Comparison of ENCODE assay signal across 19 mouse cellular contexts in the genomic region with DNA sequence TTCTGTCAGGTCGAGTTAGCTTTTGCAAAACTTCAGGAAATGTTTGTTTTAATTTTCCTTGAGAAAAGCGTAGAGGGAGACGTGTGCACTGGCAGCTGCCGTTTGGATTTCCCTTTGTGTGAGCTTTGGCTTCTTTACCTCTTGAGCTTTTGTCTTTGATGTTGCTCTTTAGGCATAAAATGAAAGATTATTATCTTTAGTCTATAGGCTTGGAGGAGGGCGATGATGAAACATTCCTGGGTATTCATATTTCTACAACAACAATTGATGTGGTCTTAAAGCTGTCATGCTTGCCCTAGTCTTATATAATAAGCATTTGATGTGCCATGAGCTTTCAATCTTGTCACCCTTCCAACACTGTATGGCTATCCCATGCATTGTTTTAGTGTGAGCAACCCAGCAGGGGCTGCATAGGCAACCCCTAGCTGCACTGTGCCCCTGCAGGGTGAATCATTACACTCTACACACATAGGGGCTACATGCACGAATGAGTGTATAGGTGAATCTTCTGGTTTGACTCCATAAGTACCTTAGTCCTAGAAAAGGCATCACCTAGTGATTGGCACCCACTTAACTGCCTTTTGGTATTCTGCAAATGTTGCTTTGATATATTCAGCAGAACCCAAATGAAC.
DNase-seq lines count a peak whose midpoint lies in the region; ATAC-seq lines count a peak whose summit lies in the region.
"Had no signal": no experiment of that assay in that cellular context is flagged by ENCODE, and none has a peak within 500 bp of the region (broad histone marks: within the 10 kb centered on the region; RNA-seq: fewer than 3 reads in every experiment).

No protein-coding gene starts in this region.

- H3K36me3 ChIP-seq in kidney, embryonic 14.5 days (ENCODE audit: control insufficient read depth, insufficient read depth, low read length), result no peaks in the 10 kb centered on the region
- no peaks in the 10 kb centered on the region for H3K36me3 ChIP-seq in midbrain, embryonic 11.5 days (ENCODE audit: control insufficient read depth, insufficient read depth, low read length)
- no peaks in the 10 kb centered on the region for H3K36me3 ChIP-seq in midbrain, embryonic 10.5 days
- no peaks in the 10 kb centered on the region for H3K36me3 ChIP-seq in embryonic facial prominence, embryonic 15.5 days
- H3K36me3 ChIP-seq: embryonic facial prominence, embryonic 12.5 days; heart, embryonic 12.5 days; hindbrain, embryonic 10.5 days had no signal

- no peak overlapping the region for H3K4me2 ChIP-seq in kidney, embryonic 14.5 days (replicated peaks; ENCODE audit: low read depth, low read length)
- no peak overlapping the region for H3K4me2 ChIP-seq in midbrain, embryonic 11.5 days
- no peak overlapping the region for H3K4me2 ChIP-seq in embryonic facial prominence, embryonic 15.5 days (replicated peaks)
- H3K4me2 ChIP-seq: embryonic facial prominence, embryonic 12.5 days; heart, embryonic 12.5 days; hindbrain, embryonic 14.5 days had no signal

- WGBS in kidney, embryonic 14.5 days, result 28% methylated on average over 6 of the region's 6 CpGs
- WGBS in midbrain, embryonic 11.5 days, result 55% methylated on average over 6 of the region's 6 CpGs
- 70% methylated on average over 6 of the region's 6 CpGs for WGBS in midbrain, embryonic 10.5 days
- WGBS in embryonic facial prominence, embryonic 15.5 days, result 22% methylated on average over 6 of the region's 6 CpGs

- H3K9me3 ChIP-seq in kidney, embryonic 14.5 days (ENCODE audit: control insufficient read depth, low read length), result no peaks in the 10 kb centered on the region
- H3K9me3 ChIP-seq in midbrain, embryonic 11.5 days (ENCODE audit: control insufficient read depth, low read length), result no peaks in the 10 kb centered on the region
- H3K9me3 ChIP-seq in midbrain, embryonic 10.5 days (replicated peaks), result no peaks in the 10 kb centered on the region
- H3K9me3 ChIP-seq in embryonic facial prominence, embryonic 15.5 days (replicated peaks), result no peaks in the 10 kb centered on the region
- H3K9me3 ChIP-seq: embryonic facial prominence, embryonic 12.5 days; heart, embryonic 12.5 days; hindbrain, embryonic 10.5 days had no signal

- peaks cover 19% of the 10 kb centered on the region; the same call in 1 of the 2 replicates for H3K4me1 ChIP-seq in kidney, embryonic 14.5 days (ENCODE audit: control insufficient read depth, insufficient read depth, low read length)
- no peaks in the 10 kb centered on the region for H3K4me1 ChIP-seq in midbrain, embryonic 11.5 days (ENCODE audit: control insufficient read depth, insufficient read depth, low read length)
- H3K4me1 ChIP-seq in midbrain, embryonic 10.5 days, result no peaks in the 10 kb centered on the region
- H3K4me1 ChIP-seq in embryonic facial prominence, embryonic 15.5 days, result peaks cover 25% of the 10 kb centered on the region

- peak; percentile 56 for ATAC-seq in kidney, embryonic 14.5 days (ENCODE audit: low FRiP score, low TSS enrichment)
- ATAC-seq in midbrain, embryonic 11.5 days (ENCODE audit: low FRiP score), result no peak
- peak; percentile 51; the same call in 1 of the 2 replicates for ATAC-seq in embryonic facial prominence, embryonic 15.5 days (ENCODE audit: insufficient number of reproducible peaks, low FRiP score, low TSS enrichment, low read depth)
- ATAC-seq: forebrain, postnatal 0 days had no signal

- DNase-seq in kidney, postnatal 25 days, result no peak
- DNase-seq in midbrain, embryonic 11.5 days (ENCODE audit: low spot score, missing footprints), result peak; percentile 44
- DNase-seq in midbrain, embryonic 10.5 days (ENCODE audit: low spot score), result no peak
- no peak for DNase-seq in cerebellum, adult 11-12 months
- DNase-seq: adrenal gland, adult 2 months; adrenal gland, postnatal 36 days; cerebellum, adult 8-10 months; cerebellum, postnatal 14 days; embryo, embryonic 11 days; forebrain, postnatal 0 days; gastrocnemius, postnatal 14 days had no signal

- no peak overlapping the region for H3K27ac ChIP-seq in kidney, embryonic 14.5 days (ENCODE audit: low read depth, low read length)
- H3K27ac ChIP-seq in midbrain, embryonic 11.5 days (ENCODE audit: low read depth, low read length), result no peak overlapping the region
- H3K27ac ChIP-seq in midbrain, embryonic 10.5 days (replicated peaks), result no peak overlapping the region
- no peak overlapping the region for H3K27ac ChIP-seq in embryonic facial prominence, embryonic 15.5 days (replicated peaks)
- H3K27ac ChIP-seq: hindbrain, embryonic 10.5 days; hindbrain, embryonic 14.5 days had no signal

- H3K27me3 ChIP-seq in kidney, embryonic 14.5 days (ENCODE audit: control insufficient read depth, insufficient read depth, low read length), result no peaks in the 10 kb centered on the region
- H3K27me3 ChIP-seq in midbrain, embryonic 11.5 days (ENCODE audit: control insufficient read depth, insufficient read depth, low read length), result no peaks in the 10 kb centered on the region
- H3K27me3 ChIP-seq in midbrain, embryonic 10.5 days (ENCODE audit: low read depth, poor library complexity, severe bottlenecking), result no peaks in the 10 kb centered on the region
- H3K27me3 ChIP-seq in embryonic facial prominence, embryonic 15.5 days, result no peaks in the 10 kb centered on the region
- H3K27me3 ChIP-seq: CH12.LX; embryonic facial prominence, embryonic 12.5 days; heart, embryonic 12.5 days had no signal

- no peak overlapping the region for H3K9ac ChIP-seq in kidney, embryonic 14.5 days (ENCODE audit: low read depth, low read length)
- H3K9ac ChIP-seq in midbrain, embryonic 11.5 days (ENCODE audit: low read length), result no peak overlapping the region
- no peak overlapping the region for H3K9ac ChIP-seq in embryonic facial prominence, embryonic 15.5 days
- H3K9ac ChIP-seq: embryonic facial prominence, embryonic 12.5 days; forebrain, postnatal 0 days; heart, embryonic 12.5 days; hindbrain, embryonic 14.5 days had no signal

- no peak overlapping the region for H3K4me3 ChIP-seq in kidney, embryonic 14.5 days (ENCODE audit: low read length)
- H3K4me3 ChIP-seq in midbrain, embryonic 11.5 days (ENCODE audit: low read depth, low read length), result no peak overlapping the region
- H3K4me3 ChIP-seq in midbrain, embryonic 10.5 days, result no peak overlapping the region
- H3K4me3 ChIP-seq in embryonic facial prominence, embryonic 15.5 days (replicated peaks), result no peak overlapping the region
- H3K4me3 ChIP-seq: embryonic facial prominence, embryonic 12.5 days; erythroblast, embryonic 14.5 days; heart, embryonic 12.5 days; hindbrain, embryonic 10.5 days had no signal
